Mouse (Mus musculus): ENCODE measurements around the gene Slc25a45.

The Slc25a45 gene

DNA sequence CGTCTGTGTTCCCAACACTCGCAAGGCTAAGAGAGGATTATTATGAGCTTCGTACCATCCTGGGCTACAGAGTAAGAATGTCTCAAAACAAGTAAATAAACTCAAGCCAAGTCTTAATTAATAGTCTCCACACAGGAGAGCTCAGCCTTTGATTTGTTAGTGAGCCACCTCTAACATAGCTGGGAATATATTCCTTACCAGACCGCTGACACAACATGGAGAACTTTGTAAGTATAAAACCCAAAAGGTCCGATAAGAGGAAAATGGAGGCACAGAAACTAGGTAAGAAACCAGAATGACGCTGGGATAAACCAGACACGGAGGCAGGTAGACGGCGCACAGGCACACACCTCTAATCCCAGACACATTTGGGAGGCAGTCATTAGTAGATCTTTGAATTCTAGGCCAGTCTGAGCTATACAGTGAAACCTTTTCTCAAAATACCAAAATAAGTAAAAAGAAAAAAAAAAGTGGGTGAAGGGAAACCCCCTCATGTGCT is 36.7 kb upstream of the Slc25a45 start:
- peak; percentile 31 for DNase-seq

DNA sequence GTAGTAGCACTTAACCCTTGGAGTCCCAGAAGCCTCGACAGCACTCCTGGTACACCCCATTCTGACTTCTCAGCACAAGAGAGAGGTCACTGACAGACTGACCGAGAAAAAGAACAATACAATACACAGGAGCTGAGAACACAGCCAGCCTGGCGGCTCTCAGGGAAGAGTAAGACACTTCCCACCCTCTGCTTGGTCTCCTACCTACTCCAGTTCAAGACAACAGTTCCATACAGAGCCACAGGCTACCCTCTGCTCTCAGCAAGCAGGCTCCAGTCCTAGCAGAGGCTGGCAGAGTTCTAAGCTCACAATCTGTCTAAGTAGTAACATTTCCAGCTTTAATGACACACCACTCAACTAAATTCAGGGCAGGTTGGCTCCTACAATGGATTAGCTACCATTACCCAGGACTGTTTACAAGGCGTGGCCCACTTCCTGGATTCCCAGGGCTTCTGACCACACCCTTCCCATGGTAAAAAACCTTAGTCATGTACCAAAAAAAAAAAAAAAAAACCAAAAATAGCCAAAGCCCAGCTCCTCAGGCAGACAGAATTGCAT is 36.1 kb upstream of the Slc25a45 start:
- peak; percentile 63 for DNase-seq

DNA sequence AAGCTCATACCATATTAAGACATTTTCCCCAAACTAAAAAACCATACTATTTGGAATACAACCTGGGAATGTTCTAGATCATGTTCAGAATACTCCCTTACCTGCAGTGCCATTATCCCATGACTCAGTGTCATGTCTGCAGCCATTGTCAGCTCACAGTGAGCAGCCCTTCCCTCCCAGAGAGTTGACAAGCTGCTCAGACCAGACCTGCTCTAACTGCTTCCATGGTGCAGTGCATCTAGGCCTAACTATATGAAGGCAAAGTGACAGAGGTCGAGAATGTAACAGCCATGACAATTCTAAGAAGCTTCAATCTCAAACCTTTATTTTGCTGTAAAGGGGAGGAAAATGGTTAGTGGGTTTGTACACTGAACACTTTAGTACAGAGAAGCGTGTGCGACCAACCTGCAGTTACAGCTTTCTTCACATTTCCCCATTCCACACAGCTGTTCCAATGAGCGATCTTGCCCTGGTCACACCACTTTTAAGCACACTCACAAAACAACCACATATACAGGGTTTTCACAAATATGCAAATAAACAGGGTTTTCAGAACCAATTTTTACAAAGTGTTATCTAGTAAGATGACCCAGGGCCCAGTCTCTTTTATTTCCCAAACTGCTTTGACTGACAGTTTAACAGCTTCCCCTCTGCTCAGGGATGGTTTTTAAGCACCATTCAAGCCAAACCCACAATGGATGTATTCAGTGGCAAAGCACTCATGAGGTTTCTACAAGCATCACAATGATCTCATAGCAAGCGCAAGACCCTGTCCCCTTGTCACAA is 35.4 kb upstream of the Slc25a45 start:
- peak; percentile 43 for DNase-seq

DNA sequence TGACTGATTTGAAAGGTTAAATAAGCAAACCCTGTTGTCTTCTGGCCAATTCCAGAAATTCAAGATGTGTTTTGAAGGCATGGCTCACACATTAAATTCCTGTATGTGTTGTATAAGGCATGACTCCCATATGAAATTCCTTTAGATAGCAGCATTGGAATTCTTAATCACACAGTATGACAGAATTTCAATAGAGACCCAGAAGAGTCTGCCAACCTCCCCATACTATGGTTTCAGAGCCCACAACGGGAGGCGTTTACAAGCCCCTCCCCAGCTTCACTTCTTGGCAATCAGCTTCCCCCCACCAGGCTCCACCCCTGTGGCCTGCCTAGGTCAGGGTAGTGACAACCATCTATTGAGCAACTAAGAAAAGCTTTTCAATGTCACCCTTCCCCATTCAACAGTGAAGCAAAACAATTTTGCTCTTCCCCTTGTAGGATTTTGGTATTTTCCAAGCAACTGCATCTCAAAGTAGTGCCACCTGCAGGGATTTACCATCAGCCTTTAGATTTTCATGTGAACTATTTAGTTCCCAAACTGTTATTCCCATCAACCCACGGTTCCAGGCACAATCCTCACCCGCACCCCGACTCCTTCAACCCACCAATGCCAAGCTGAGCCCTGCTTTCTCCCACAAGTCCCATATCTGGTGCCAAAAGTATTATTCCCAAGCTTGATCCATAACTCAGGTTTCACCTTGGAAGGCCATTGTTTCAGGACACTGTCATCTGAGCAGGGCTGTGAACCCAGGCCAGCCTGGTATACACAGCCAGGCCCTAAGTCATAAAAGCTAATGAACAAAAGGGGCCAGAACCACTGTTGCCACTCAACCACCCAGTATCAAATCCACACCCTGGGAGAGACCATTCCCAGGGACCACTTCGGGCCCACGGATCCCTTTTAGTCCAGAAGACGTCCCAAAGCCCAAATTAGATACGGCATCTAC is 34.5 kb upstream of the Slc25a45 start:
- peak; percentile 62 for DNase-seq

DNA sequence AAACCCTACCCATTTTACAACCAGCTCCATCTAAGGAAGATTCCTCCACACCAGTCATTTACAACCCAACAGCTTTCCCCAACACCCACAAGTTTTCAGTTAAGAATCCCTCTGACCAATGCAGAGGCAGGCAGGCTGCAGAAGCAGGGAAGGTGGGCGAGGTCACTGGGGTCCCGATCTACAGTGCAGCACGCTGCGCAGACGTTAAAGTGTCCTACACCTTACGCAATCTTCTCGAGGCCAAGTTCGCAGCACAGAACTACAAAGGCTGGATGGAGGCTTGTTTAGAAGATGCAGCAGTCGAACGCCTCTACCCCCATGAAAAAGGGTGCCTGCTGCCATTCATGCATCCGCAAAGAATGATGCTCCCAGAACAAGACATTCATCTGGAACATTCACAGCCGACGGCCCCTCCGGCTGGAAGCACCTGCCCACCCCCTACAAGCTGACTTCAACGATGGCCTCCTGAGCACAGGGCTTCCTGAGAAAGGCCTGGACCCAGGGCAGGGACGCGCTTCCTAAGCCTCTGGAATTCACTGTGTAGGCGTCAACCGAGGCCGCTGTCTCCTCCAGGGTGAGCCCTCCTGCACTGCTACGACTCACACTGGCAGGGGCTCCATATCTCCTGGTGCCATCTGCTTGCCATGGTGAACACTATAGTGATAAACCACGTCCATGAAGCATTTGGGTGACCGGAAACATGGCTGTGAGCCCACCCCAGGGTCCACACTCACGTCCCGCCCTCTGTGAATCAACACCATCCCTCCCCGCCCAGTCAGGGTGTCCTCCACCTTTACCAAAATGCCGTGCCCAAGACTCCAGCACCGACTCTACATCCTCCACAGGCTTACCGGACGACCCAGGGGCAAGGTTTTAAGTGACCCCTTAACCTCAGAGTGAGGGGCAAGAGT is 33.6 kb upstream of the Slc25a45 start:
- DNase-seq, result peak; percentile 50

DNA sequence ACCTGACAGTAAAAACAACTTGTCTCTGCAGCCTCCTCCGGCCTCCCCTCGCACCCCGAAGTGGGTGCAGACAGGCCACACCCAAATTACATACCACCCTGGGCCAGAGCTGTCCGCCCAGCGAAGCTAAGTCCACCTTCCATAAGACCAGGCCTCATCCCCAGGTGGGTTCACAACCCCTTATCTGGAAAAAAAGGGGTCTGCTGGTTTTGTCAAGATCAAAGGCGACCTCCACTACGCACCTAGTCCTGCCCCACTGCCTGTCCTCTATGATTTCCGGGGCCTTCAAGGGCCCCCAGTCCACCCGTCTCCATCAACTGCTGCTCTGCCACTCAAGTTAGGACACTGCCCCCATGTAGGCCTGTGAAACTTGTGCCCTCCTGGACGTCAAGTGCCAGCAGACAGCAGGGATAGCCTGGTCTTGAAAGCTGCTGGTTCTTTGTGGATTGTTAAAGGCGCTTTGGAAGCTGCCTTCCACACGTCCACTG is 32.7 kb upstream of the Slc25a45 start:
- DNase-seq, result no peak

DNA sequence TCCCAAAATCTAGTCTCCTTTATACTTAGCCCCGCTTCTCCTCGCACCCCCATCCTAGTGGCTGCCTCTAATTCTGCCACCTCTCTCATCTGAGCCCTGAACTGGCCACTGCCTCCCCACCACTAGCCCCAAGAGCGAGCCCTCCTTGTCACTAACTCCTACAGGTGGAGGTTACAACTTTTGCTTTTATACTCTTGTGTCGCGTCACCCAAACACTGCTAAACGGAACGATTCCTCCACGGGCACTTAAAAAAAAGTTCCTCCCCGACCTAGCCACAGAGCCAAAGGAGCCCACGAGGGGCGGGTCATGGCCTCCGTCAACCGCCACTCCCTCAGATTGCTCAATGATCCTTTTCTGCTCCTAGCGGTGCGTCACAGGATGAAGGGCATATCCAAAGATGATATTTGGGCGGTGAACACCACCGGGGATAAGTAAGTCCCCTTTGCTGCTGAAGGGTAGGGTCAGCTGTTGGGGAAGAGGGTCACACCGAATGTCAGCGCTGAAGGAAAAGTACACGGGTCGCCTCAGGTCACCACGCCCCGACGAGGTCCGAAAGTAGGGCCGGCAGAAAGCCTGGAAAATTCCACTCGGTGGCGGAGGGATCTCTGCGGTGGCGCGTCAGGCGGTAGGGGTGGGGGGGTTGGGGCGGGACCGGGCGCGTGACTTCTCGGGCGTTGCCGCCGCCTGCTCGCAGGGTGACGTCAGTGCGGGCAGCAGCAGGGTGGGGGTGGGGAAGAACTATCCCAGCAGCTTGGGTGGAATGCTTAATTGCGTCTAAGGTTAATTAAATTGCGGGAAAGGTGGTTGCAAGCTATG is 32.1 kb upstream of the Slc25a45 start:
- DNase-seq, result peak; percentile 98

DNA sequence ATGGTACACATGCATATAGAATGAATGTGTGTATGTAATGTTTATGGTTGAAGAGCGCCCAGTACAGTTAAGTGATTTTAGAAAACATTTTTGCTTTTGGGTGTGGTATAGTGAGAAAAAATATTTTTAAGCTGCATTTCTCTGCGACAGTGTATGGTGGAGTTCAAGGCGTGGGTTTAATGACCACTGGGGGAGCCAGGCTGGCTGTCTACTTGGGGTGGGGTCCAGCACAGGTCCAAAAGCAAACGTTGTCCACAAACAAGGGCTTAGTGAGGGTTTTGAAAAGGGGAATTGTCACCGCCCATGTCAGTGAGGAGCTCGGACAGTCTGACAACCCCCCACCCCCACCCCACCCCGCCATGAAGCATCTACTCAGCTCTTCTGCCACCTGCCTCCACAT is 31.5 kb upstream of the Slc25a45 start:
- DNase-seq, result no peak

DNA sequence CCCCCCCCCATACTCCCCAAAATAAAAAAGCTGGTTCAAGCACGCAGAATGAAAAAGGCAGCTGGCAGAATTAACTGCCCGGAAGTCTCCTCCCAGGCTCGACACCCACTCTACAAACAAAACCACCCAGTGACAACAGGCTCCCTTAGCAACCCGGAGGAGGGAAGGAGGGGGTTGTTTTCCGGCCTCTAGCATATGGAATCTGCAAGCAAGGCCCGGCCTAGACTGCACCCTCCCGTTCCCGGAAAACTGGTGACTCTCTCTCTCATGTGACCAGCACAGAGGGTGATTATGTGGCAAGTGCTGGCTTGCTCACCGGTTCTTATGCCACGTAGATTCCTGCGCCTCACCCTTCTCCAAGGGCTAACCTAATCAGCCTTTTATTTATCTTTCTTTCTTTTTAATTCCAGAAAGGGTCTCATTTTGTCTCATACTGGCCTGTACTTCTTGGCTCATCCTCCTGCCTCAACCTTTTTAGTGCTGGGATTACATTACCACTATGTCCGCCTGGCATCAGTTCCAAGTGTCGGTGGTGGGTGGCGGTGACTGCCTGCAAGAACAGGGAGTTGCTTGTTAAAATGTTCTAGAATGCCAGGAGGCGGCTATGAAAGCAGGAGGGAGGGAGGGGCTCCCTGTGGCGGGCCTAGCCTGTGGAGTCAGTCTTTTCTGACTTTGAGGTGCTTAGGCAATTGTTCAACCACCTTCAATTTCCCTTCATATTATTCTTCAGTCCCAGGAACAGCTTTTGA is 30.9 kb upstream of the Slc25a45 start:
- DNase-seq, result peak; percentile 92

DNA sequence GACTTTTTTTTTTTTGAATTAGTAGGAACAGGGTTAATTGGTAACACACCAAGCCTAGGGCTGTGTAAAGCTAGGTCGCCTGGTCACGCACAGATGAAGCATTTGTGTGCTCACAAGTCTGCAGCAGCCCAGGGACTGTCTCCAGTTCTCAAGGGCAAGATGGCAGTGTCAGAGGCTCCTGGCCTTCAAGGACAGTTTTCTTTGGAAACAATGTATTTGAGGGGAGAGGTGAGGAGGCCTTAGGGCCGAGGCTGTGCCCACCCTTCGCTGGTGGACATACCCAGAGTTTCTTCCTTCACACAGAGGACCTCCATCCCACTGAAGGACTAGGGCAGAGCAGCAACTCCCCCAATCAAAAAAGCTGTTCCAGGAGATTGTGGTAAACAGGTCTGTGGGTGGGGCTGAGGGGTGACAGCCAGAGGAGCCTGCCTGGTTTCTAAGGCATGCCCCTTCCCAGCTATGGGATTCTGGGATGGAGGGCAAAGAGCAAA is 30.3 kb upstream of the Slc25a45 start:
- peak; percentile 86 for DNase-seq

DNA sequence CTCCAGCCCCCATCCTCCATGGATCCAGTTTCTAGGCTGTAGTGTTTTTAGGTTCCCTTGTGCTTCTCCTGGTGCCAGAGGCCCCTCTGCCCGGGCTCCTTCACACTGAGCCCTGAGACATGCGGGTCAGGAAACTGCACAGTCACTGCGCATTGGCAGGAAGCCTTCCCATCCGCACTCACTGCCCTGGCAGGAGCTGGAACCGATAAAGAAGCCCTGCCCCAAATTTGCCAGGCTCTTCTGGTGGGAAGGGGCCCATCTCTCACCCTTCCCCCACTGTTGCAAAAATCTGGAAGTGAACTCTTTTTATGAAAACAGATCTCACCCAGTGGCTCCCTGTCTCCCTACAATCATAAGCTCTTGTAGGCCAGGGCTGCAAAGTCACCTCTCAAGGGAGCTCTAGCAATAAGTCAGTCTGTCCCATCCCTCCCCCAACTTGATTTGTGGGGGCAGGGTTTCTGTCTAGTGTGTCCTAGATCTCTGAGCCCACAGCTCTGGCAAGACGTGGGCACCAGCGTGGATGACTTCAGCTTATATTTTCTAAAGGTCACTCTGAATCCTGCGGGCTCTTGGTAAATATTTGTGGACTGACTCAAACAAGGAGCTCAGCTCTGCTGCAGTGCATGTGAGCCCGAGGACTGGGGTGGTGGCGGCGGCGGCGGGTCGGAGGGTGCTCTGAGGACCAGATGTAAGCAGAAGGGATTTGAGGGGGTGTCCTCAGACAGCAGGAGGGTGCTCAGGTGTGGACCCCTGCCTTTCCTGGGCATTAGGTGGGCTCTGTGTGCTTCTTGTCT is 29.4 kb upstream of the Slc25a45 start:
- peak; percentile 84 for DNase-seq

DNA sequence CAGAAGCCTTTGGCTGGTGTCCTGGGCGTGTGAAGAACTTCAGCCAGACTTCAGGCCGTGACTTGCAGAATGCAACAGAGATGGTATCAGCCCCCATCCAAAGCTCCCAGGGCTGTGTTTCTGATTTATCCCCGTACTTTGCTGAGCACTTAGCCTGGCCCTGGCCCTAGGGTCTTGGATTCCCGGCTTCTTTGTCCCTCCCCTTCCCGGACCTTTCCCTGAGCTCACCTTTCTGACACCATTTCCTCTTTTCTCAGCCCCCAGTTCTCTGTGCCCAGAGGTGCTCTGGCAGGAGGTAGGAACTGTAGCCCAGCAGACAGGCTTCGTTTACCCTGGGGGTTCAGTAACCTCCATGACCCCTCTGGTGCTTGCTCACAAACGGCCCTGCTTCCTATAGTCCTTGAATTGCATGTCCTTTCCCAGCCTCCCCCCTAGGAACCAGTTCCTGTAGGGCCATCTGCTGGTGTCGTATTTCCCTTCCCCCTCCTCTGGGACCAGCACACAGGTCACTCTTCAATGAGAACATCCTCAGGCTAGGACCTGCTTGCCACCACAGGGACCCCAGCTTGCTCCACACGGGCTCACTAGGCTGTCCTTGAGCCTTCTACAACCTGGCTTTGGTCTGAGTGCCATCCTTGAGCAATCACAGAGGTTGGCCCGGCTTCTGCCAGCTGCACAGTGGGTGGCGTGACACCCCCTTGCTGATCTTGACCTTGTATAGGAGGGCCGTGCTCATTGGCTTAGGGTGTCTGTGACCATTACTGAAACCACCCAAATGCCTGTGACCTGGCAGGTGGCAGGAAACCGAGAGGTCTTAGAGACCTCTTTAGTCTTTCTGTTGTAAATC is 28.6 kb upstream of the Slc25a45 start:
- peak; percentile 65 for DNase-seq

DNA sequence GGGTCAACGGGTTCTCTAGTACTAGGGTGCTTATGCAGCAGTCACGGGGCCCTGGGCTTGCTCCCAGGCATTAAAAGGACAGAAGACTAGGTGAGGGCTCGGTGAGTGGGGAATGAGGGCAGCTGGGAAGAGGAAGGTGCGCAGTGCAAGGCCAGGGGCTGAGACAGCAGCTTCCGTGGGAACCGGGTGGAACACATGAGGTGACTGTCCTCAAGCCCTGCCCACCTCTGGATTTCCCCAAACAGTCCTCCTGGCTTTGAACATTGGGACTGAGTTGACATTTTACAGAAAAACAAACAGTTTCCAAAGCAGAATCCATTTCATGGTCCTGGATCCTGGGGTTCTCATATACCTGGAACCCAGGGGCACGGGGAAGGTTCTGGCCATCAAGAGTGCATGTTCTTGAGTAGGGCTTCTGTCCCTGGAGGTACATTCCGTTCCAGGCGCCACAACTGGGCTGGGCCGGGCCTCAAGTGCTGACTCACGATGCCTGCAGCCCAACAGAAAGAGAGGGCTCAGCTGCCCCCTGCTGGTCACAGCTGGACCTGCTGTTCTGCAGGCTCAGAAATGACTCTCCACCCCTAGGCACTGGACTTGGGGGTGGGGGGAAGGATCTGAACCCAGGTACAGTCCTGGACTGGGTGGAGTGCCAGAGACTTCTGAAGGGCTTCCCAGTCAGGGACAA is 27.6 kb upstream of the Slc25a45 start:
- DNase-seq, result peak; percentile 98

DNA sequence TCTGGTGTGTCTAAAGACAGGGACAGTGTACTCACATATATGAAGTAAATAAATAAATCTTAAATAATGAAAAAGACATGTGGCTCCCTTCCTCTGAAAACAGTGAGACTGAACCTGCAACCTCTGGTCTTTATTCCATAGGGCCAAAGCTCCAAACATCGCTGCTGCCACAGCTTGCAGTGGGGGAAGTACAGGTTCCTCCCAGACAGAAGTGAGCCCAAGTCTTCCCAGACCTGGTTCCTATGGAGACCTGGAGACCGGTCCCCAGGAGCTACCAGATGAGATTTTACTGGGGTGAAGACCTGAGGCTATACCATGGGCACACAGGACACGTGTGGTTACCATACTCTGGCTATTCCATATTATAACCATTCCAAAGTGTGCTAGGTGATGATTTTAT is 26.7 kb upstream of the Slc25a45 start:
- peak; percentile 14 for DNase-seq

DNA sequence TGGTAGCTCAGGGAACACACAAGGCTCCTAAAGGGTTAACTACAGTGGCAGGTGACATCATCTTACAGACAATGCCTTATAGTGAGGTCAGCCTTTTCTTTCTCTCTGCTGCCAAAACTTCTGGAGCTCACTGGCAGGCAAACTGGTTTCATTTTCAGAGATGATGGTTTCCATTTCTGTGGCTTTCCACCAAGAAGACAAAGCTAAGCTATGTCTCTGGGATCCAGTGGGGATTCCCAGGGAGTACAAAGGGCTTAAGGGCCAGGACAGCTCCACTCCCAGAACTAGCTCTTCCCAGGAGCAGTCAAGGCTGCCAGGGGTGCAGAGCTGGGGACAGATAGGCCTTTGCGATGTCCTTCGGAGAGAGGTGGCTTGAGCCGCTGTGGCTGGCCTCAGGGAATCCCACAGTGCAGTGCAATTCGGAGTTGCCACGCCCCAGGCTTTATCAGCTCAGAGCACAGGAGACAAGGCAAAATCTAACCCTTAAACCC is 26.1 kb upstream of the Slc25a45 start:
- DNase-seq, result peak; percentile 26

DNA sequence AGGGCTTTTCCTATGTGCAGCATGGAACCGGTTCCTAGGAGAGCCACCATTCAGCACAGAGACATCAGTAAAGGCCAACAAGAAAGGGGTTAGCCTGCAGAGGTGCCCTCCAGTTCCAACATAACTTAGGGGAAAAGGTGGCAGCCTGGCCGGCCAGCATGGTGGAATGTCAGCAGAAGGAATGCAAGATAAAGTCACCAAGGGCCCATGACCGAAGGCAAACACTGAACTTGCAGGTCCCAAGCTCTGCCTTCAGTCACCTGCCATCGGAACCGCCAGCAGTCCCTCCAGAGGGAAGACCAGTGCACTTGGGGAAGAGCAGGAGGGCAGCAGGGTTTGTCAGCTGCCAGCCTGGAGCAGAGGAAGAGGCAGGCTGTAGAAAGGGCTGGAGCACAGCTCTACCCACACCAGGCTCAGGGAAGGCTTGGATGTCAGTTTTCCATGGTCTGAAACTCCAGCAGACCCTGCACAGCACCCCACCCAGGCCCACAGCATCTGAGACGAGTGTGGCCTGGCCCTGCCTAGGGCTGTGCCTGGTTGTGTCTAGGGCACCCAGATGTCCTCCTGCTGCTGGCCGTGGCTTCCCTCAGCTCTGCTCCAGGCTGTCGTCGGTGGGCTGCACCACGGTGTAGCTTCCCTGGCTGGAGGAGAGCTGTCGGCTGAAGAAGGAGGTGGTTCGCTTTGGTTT is 25.4 kb upstream of the Slc25a45 start:
- no peak for DNase-seq

DNA sequence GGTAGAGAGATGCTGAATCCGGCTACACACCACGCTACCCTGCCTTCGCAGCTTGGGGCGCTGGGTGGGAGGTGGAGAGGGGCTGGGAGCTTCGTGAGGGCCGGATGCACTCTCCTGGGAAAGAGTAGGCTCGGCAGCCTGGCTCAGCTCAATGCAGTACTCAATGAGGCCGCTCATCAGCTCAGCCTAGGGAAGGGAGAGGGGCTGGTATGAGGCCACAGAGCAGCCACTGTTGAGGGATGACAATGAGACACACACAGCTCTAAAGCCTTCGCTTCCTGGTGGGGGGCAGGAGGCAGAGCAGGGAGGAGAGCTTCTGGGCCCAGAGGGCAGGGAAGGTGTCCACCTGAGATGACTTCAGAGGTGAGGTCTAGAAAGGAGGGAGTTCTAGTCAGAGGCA is 21.0 kb upstream of the Slc25a45 start:
- no peak for DNase-seq
